Mouse (Mus musculus) bone marrow macrophage, adult 2 months (primary cell): ENCODE data around the gene Lamb1.

Experiments
- CTCF ChIP-seq: IDR thresholded peaks from 2 replicates; pipeline ENCODE4 v1.5.1; 2012; ENCODE audit warnings: low read depth, mild to moderate bottlenecking, low read length, moderate library complexity
- POLR2A ChIP-seq: IDR thresholded peaks from 2 replicates; pipeline ENCODE4 v1.6.1; 2012; ENCODE audit warnings: mild to moderate bottlenecking, low read depth, low read length, borderline replicate concordance

DNA sequence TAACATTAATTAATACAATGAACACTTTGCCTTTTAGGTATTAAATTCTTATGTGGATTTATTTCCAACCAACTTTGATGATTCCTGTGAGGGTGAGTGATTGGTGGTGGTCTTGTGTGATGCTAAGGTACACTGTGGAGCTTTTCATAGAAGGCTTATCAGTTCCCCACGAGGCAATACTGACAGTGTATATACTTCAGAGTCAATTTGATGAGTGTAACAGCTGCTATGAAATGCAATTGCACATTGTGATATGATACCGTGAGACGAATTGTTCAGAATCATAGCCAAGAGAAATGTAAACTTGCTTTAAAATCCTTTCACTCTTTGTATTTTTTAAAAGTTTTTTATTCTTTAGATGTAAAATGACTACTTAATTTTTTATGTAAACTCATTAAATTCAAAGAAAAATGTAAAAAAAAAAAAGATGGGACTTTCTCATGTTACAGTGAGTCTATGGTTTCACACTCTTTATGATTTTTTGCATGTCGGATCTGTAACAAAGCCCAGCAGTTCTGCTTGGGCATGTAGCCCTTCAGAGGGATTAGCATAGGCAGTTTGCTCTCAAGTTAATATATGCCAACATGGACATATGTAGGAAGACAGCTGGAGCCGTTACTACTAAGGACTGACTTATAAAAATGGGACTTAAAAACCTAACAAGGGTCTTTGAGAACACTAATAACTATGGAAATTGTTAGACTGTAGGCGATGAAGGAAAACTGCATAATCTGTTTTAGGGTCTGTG lies 23.3 kb upstream of the Lamb1 start:
- TF ChIP-seq POLR2A (no peak), CTCF (no peak)
